Mouse (Mus musculus) frontal cortex, adult 2 months (tissue): Measurements from ENCODE around the gene Mtnr1a. TPM values are rescaled to one million over a fixed set of nuclear protein-coding genes. Genes with fewer than 3 reads are reported as not detected.
A peak's percentile ranks its signal among the peaks of the same experiment; 100 is the strongest.

Experiments
- DNase-seq, 2 experiments: peaks; one replicate each; pipeline ENCODE4 v3.0.0; 2022; ENCODE audit warnings: low spot score in 1 of 2; ENCODE audit errors: extremely low spot score in 1 of 2
- polyA plus RNA-seq: library from polyadenylated mRNA; depleted of rRNA; stranded (reverse); fragments of >200 nt; gene quantifications from 2 replicates; pipeline ENCODE4 v1.2.3, GENCODE M21; 2012; rRNA removed

Gene Mtnr1a
- polyA plus RNA-seq, 1 experiment = not detected

GRCm38 (mm10) chr8:45093599-45093998, 24.7 kb downstream of the Mtnr1a start:
- DNase-seq = no peak

- DNase-seq = peak; percentile 43 to 72
Measured at GRCm38 (mm10) chr8:45109371-45110063, 40.6 kb downstream of the Mtnr1a start.

- DNase-seq = no peak
Measured at GRCm38 (mm10) chr8:45110064-45110812, 41.3 kb downstream of the Mtnr1a start.

GRCm38 (mm10) chr8:45110813-45111104, 41.8 kb downstream of the Mtnr1a start:
- DNase-seq = no peak

- DNase-seq = no peak
Measured at GRCm38 (mm10) chr8:45111820-45112219, 42.9 kb downstream of the Mtnr1a start.

GRCm38 (mm10) chr8:45117588-45117987, 48.7 kb downstream of the Mtnr1a start:
- no peak for DNase-seq

- no peak for DNase-seq
Measured at GRCm38 (mm10) chr8:45125680-45126079, 56.7 kb downstream of the Mtnr1a start.

Other genes starting within 250 kb of the Mtnr1a start
- 50.4 and 54.5 TPM in 2 replicates for gene Fat1, start 133.7 kb upstream of the Mtnr1a start, polyA plus RNA-seq
- not detected in 2 replicates for gene F11, start 192.9 kb downstream of the Mtnr1a start, polyA plus RNA-seq
- gene Klkb1, start 225.7 kb downstream of the Mtnr1a start, polyA plus RNA-seq = 0.04 and 0.08 TPM in 2 replicates
- not detected in 2 replicates for gene Gm45753, start 239.3 kb downstream of the Mtnr1a start, polyA plus RNA-seq